Mouse (Mus musculus) thymus, adult 2 months (tissue): ENCODE measurements at regions not wholly inside any gene's neighbourhood (a gene's known extent, or its start where the extent isn't known, plus 50 kb on each side); places are given as distances from the start of the nearest gene placed in this dataset.

Experiments used
- CTCF ChIP-seq: fragments of 200-500 bp; IDR thresholded peaks from 2 replicates; pipeline ENCODE4 v1.5.1; 2012; ENCODE audit warnings: mild to moderate bottlenecking, control low read depth, low read length, moderate library complexity, borderline replicate concordance; ENCODE audit not compliant: control insufficient read depth, poor library complexity, insufficient read depth; ENCODE audit errors: extremely low read depth
- POLR2A ChIP-seq: fragments of 200-500 bp; IDR thresholded peaks from 2 replicates; pipeline ENCODE4 v1.6.1; 2012; ENCODE audit warnings: mild to moderate bottlenecking, low read length, control low read depth, moderate library complexity; ENCODE audit not compliant: control insufficient read depth, poor library complexity, insufficient read depth; ENCODE audit errors: extremely low read depth

GRCm38 (mm10) chr8:34380615-34381014, 269.1 kb upstream of the Gm10131 start:
- TF ChIP-seq CTCF: no peak
- TF ChIP-seq POLR2A: no peak
